Comparison of ENCODE assay signal across 8 mouse cellular contexts in genomic region chr17:8871997-8872593, GRCm38 (mm10).
DNase-seq lines count a peak whose midpoint lies in the region; ATAC-seq and TF ChIP-seq lines count a peak whose summit lies in the region.

No protein-coding gene starts in this region.

- H3K27ac ChIP-seq in neural tube, embryonic 13.5 days (replicated peaks), result no peak overlapping the region
- no peak overlapping the region for H3K27ac ChIP-seq in forebrain, embryonic 16.5 days (ENCODE audit: low read length)
- H3K27ac ChIP-seq in lung, postnatal 0 days (ENCODE audit: low read length), result no peak overlapping the region

- no peak overlapping the region for H3K4me3 ChIP-seq in neural tube, embryonic 13.5 days
- no peak overlapping the region for H3K4me3 ChIP-seq in forebrain, embryonic 16.5 days (replicated peaks; ENCODE audit: low read length)
- no peak overlapping the region for H3K4me3 ChIP-seq in lung, postnatal 0 days (ENCODE audit: low read depth, low read length)

- peak; percentile 95 for TF ChIP-seq EP300 in lung, postnatal 0 days (IDR thresholded peaks at IDR 0.05)

- no peaks in the 10 kb centered on the region for H3K36me3 ChIP-seq in neural tube, embryonic 13.5 days
- H3K36me3 ChIP-seq in forebrain, embryonic 16.5 days (ENCODE audit: control insufficient read depth, insufficient read depth), result no peaks in the 10 kb centered on the region
- no peaks in the 10 kb centered on the region for H3K36me3 ChIP-seq in lung, postnatal 0 days (ENCODE audit: insufficient read depth, low read length)

- peak overlapping the region; percentile 45 for H3K9ac ChIP-seq in neural tube, embryonic 13.5 days
- H3K9ac ChIP-seq in forebrain, embryonic 16.5 days (replicated peaks; ENCODE audit: low read depth, low read length), result 0 out of 2 replicates have a peak overlapping the region, but pooled peaks have one; percentile 12
- no peak overlapping the region for H3K9ac ChIP-seq in lung, postnatal 0 days (replicated peaks; ENCODE audit: low read depth)

- WGBS in neural tube, embryonic 13.5 days, result 52% methylated on average over 12 of the region's 12 CpGs
- WGBS in forebrain, embryonic 16.5 days, result 47% methylated on average over 12 of the region's 12 CpGs
- WGBS in lung, postnatal 0 days, result 12% methylated on average over 12 of the region's 12 CpGs

- no peaks in the 10 kb centered on the region for H3K9me3 ChIP-seq in neural tube, embryonic 13.5 days
- H3K9me3 ChIP-seq in forebrain, embryonic 16.5 days (ENCODE audit: control insufficient read depth, low read length), result no peaks in the 10 kb centered on the region
- no peaks in the 10 kb centered on the region for H3K9me3 ChIP-seq in lung, postnatal 0 days (ENCODE audit: low read length)

- no peak overlapping the region for H3K4me2 ChIP-seq in neural tube, embryonic 13.5 days
- H3K4me2 ChIP-seq in forebrain, embryonic 16.5 days (ENCODE audit: low read length), result no peak overlapping the region
- H3K4me2 ChIP-seq in lung, postnatal 0 days (replicated peaks; ENCODE audit: low read depth, low read length), result peak overlapping the region; percentile 18

- no peaks in the 10 kb centered on the region for H3K27me3 ChIP-seq in neural tube, embryonic 13.5 days
- H3K27me3 ChIP-seq in forebrain, embryonic 16.5 days (replicated peaks; ENCODE audit: control insufficient read depth, insufficient read depth, low read length), result no peaks in the 10 kb centered on the region
- H3K27me3 ChIP-seq in lung, postnatal 0 days (replicated peaks; ENCODE audit: insufficient read depth, low read length), result no peaks in the 10 kb centered on the region

- no peak for TF ChIP-seq CTCF in lung, postnatal 0 days (IDR thresholded peaks at IDR 0.05)

- DNase-seq in neural tube, embryonic 10.5 days (ENCODE audit: extremely low spot score, low spot score), result no peak
- peak; percentile 75 for DNase-seq in lung, postnatal 0 days (ENCODE audit: low spot score)
- no peak for DNase-seq in layer of hippocampus, adult 11-12 months (ENCODE audit: low spot score)
- no peak for DNase-seq in Muller cell, postnatal 12 days (ENCODE audit: inconsistent ontology term)

- H3K4me1 ChIP-seq in neural tube, embryonic 13.5 days (replicated peaks), result peaks cover 22% of the 10 kb centered on the region
- H3K4me1 ChIP-seq in forebrain, embryonic 16.5 days (replicated peaks; ENCODE audit: control insufficient read depth, insufficient read depth, low read length), result peaks cover 11% of the 10 kb centered on the region
- no peaks in the 10 kb centered on the region; the same call in 1 of the 2 replicates for H3K4me1 ChIP-seq in lung, postnatal 0 days (ENCODE audit: insufficient read depth, low read depth, low read length)

- ATAC-seq in neural tube, embryonic 13.5 days (ENCODE audit: low read depth), result peak; percentile 54; the same call in 1 of the 2 replicates
- peak; percentile 37; the same call in 1 of the 2 replicates for ATAC-seq in forebrain, embryonic 16.5 days
- ATAC-seq in inflammation-experienced regulatory T-cells, adult 6 months, result peak; percentile 41
- peak; percentile 88 for ATAC-seq in lung, postnatal 0 days
- ATAC-seq in frontal cortex, adult (ENCODE audit: low TSS enrichment), result no peak
